Mouse (Mus musculus): Measurements from ENCODE around the gene Tmem14a. TPM values are rescaled to one million over a fixed set of nuclear protein-coding genes. Genes with fewer than 3 reads are reported as not detected.

Gene Tmem14a
- total and polyA plus RNA-seq, 3 experiments = 1.3 to 1.7 TPM; not detected in 1

GRCm38 (mm10) chr1:21262401-21262800 is 44.0 kb downstream of the Tmem14a start:
- Histone ChIP-seq H3K79me2 (ENCODE audit: control insufficient read depth, insufficient read depth, low read length, poor library complexity) (no peaks in the 10 kb centered on the region), H3K4me1 (ENCODE audit: control insufficient read depth in 1 of 2, insufficient read depth in 2 of 2, low read length in 2 of 2) (no peaks in the 10 kb centered on the region), H3K36me3 (ENCODE audit: control insufficient read depth in 1 of 2, insufficient read depth in 2 of 2, low read length in 2 of 2) (no peaks in the 10 kb centered on the region), H3K9me3 (replicated peaks; ENCODE audit: insufficient read depth, low read length) (no peaks in the 10 kb centered on the region), H3K9ac (ENCODE audit: control insufficient read depth, low read depth, low read length, poor library complexity, severe bottlenecking) (no peak overlapping the region), H3K27me3 (ENCODE audit: control insufficient read depth in 1 of 2, insufficient read depth in 2 of 2, low read length in 2 of 2) (no peaks in the 10 kb centered on the region), H3K4me3 (ENCODE audit: control insufficient read depth in 1 of 2, insufficient read depth in 1 of 2, low read depth in 2 of 2, low read length in 2 of 2) (no peak overlapping the region), H3K27ac (ENCODE audit: control insufficient read depth, low read depth, low read length) (no peak overlapping the region)
- no peak for DNase-seq (ENCODE audit: low read depth, low spot score)
- no peak for TF ChIP-seq ZMIZ1 (IDR thresholded peaks at IDR 0.05; ENCODE audit: low read depth, low read length)
- no peak for TF ChIP-seq NRF1 (IDR thresholded peaks at IDR 0.05; ENCODE audit: insufficient read depth, low read depth, low read length, poor library complexity, severe bottlenecking)
- no peak for TF ChIP-seq TAL1 (IDR thresholded peaks at IDR 0.05; ENCODE audit: low read length)
- no peak for TF ChIP-seq POLR2AphosphoS5 (IDR thresholded peaks at IDR 0.05; ENCODE audit: borderline replicate concordance, low read depth, low read length)
- no peak for TF ChIP-seq MEF2A (IDR thresholded peaks at IDR 0.05; ENCODE audit: extremely low read depth, insufficient replicate concordance, low read depth, low read length, poor library complexity, severe bottlenecking)
- TF ChIP-seq ZC3H11A (IDR thresholded peaks at IDR 0.05; ENCODE audit: low read depth, low read length) = no peak
- no peak for TF ChIP-seq MAX (IDR thresholded peaks at IDR 0.05; ENCODE audit: low read length)
- no peak for TF ChIP-seq MYC (IDR thresholded peaks at IDR 0.05; ENCODE audit: low read depth, low read length)
- no peak for TF ChIP-seq GABPA (IDR thresholded peaks at IDR 0.05; ENCODE audit: low read depth, low read length)
- TF ChIP-seq TBP (IDR thresholded peaks at IDR 0.05; ENCODE audit: low read depth, low read length) = no peak
- TF ChIP-seq ELF1 (IDR thresholded peaks at IDR 0.05; ENCODE audit: low read depth, low read length) = no peak

GRCm38 (mm10) chr1:21263986-21264385 is 45.6 kb downstream of the Tmem14a start:
- TF ChIP-seq TCF12 (IDR thresholded peaks at IDR 0.05; ENCODE audit: low read depth, low read length) = no peak
- TF ChIP-seq MYC (IDR thresholded peaks at IDR 0.05; ENCODE audit: low read depth, low read length) = no peak
- no peak for TF ChIP-seq TAL1 (IDR thresholded peaks at IDR 0.05; ENCODE audit: low read length)
- TF ChIP-seq ZKSCAN1 (IDR thresholded peaks at IDR 0.05; ENCODE audit: low read depth, low read length) = no peak
- TF ChIP-seq BHLHE40 (IDR thresholded peaks at IDR 0.05; ENCODE audit: borderline replicate concordance, low read depth, low read length) = no peak
- no peak for TF ChIP-seq POLR2A (IDR thresholded peaks at IDR 0.05; ENCODE audit: control insufficient read depth in 1 of 2, insufficient read depth in 1 of 2, low read depth in 1 of 2, low read length in 2 of 2, poor library complexity in 1 of 2)
- no peak for TF ChIP-seq MYB (IDR thresholded peaks at IDR 0.05; ENCODE audit: low read depth, low read length)
- TF ChIP-seq MAFK (IDR thresholded peaks at IDR 0.05; ENCODE audit: borderline replicate concordance, low read depth, low read length) = no peak
- TF ChIP-seq CHD1 (IDR thresholded peaks at IDR 0.05; ENCODE audit: low read depth, low read length) = no peak
- no peak for TF ChIP-seq ZC3H11A (IDR thresholded peaks at IDR 0.05; ENCODE audit: low read depth, low read length)
- H3K9me3 ChIP-seq (replicated peaks; ENCODE audit: insufficient read depth, low read length) = no peaks in the 10 kb centered on the region
- H3K4me3 ChIP-seq (ENCODE audit: control insufficient read depth in 1 of 2, insufficient read depth in 1 of 2, low read depth in 2 of 2, low read length in 2 of 2) = no peak overlapping the region
- no peaks in the 10 kb centered on the region for H3K27me3 ChIP-seq (ENCODE audit: control insufficient read depth in 1 of 2, insufficient read depth in 2 of 2, low read length in 2 of 2)
- no peak overlapping the region for H3K27ac ChIP-seq (ENCODE audit: control insufficient read depth, low read depth, low read length)
- no peaks in the 10 kb centered on the region for H3K36me3 ChIP-seq (ENCODE audit: control insufficient read depth in 1 of 2, insufficient read depth in 2 of 2, low read length in 2 of 2)
- H3K79me2 ChIP-seq (ENCODE audit: control insufficient read depth, insufficient read depth, low read length, poor library complexity) = no peaks in the 10 kb centered on the region
- no peak for DNase-seq (ENCODE audit: low read depth, low spot score)
- H3K9ac ChIP-seq (ENCODE audit: control insufficient read depth, low read depth, low read length, poor library complexity, severe bottlenecking) = no peak overlapping the region
- no peaks in the 10 kb centered on the region for H3K4me1 ChIP-seq (ENCODE audit: control insufficient read depth in 1 of 2, insufficient read depth in 2 of 2, low read length in 2 of 2)
